ENCODE assay signal across 26 mouse cellular contexts in the genomic region with DNA sequence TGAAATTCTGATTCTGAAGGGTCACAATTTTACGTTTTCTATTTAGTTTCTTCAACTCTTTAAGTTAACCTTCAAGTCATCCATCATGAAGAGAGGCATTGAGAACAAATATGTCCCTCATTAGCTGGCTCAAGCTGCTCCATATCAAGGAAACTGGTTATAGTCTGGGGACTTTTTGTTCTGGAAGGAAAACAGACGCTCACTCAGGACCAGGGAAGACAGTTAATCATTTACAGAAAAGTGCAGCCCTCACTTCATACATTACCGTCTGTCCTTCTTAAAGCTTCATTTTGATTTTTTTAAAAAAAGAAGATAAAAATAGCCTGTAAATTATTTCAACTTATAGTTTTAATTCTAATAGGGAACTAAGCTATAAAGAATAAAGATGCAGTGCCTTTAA. TPM values are rescaled to one million over a fixed set of nuclear protein-coding genes. Genes with fewer than 3 reads are reported as not detected.
DNase-seq lines count a peak whose midpoint lies in the region; ATAC-seq and TF ChIP-seq lines count a peak whose summit lies in the region.
"Had no signal": no experiment of that assay in that cellular context is flagged by ENCODE, and none has a peak within 500 bp of the region (broad histone marks: within the 10 kb centered on the region; RNA-seq: fewer than 3 reads in every experiment).

No protein-coding gene starts in this region.

- H3K9me3 ChIP-seq in kidney, embryonic 16.5 days (ENCODE audit: low read length), result no peaks in the 10 kb centered on the region
- no peaks in the 10 kb centered on the region for H3K9me3 ChIP-seq in stomach, embryonic 14.5 days (ENCODE audit: control insufficient read depth, low read depth, low read length)
- no peaks in the 10 kb centered on the region for H3K9me3 ChIP-seq in stomach, postnatal 0 days (ENCODE audit: control insufficient read depth, low read length)
- no peaks in the 10 kb centered on the region for H3K9me3 ChIP-seq in stomach, embryonic 16.5 days (replicated peaks; ENCODE audit: control insufficient read depth, low read length)
- H3K9me3 ChIP-seq: embryonic facial prominence, embryonic 15.5 days; forebrain, embryonic 10.5 days; heart, embryonic 10.5 days; hindbrain, embryonic 12.5 days had no signal

- no peak for TF ChIP-seq CTCF in stomach, postnatal 0 days (IDR thresholded peaks at IDR 0.05; ENCODE audit: low read depth)
- TF ChIP-seq CTCF in thymus, adult 2 months (IDR thresholded peaks at IDR 0.05; ENCODE audit: borderline replicate concordance, control insufficient read depth, extremely low read depth, insufficient read depth, low read length, poor library complexity), result no peak

- ATAC-seq in kidney, embryonic 16.5 days (ENCODE audit: low FRiP score, low TSS enrichment), result peak; percentile 77; the same call in 1 of the 2 replicates
- ATAC-seq in stomach, embryonic 14.5 days (ENCODE audit: insufficient number of reproducible peaks, insufficient read depth, low FRiP score, low read depth), result peak; percentile 65; the same call in 1 of the 2 replicates
- no peak for ATAC-seq in stomach, postnatal 0 days (ENCODE audit: low FRiP score, low TSS enrichment)
- peak; percentile 62; the same call in 1 of the 2 replicates for ATAC-seq in stomach, embryonic 16.5 days (ENCODE audit: insufficient read depth, low FRiP score)
- ATAC-seq: forebrain, embryonic 14.5 days had no signal

- 28% methylated on average over 3 of the region's 3 CpGs for WGBS in kidney, embryonic 16.5 days
- 10% methylated on average over 3 of the region's 3 CpGs for WGBS in stomach, embryonic 14.5 days
- WGBS in stomach, postnatal 0 days, result 5% methylated on average over 3 of the region's 3 CpGs
- 12% methylated on average over 3 of the region's 3 CpGs for WGBS in stomach, embryonic 16.5 days
- 80% methylated on average over 3 of the region's 3 CpGs for WGBS in thymus, adult 2 months

- no peak overlapping the region for H3K27ac ChIP-seq in kidney, embryonic 16.5 days (ENCODE audit: low read length)
- no peak overlapping the region for H3K27ac ChIP-seq in stomach, embryonic 14.5 days (ENCODE audit: low read length)
- H3K27ac ChIP-seq in stomach, postnatal 0 days (replicated peaks), result no peak overlapping the region
- H3K27ac ChIP-seq in stomach, embryonic 16.5 days (ENCODE audit: low read length), result no peak overlapping the region
- no peak overlapping the region for H3K27ac ChIP-seq in thymus, adult 2 months (ENCODE audit: control insufficient read depth, insufficient read depth, low read length)
- H3K27ac ChIP-seq: embryonic facial prominence, embryonic 15.5 days; forebrain, embryonic 10.5 days; heart, embryonic 10.5 days; hindbrain, embryonic 12.5 days had no signal

- no peak overlapping the region for H3K9ac ChIP-seq in kidney, embryonic 16.5 days (replicated peaks; ENCODE audit: low read length)
- H3K9ac ChIP-seq in stomach, embryonic 14.5 days (replicated peaks; ENCODE audit: low read depth, low read length), result no peak overlapping the region
- no peak overlapping the region for H3K9ac ChIP-seq in stomach, postnatal 0 days (ENCODE audit: low read length)
- no peak overlapping the region for H3K9ac ChIP-seq in stomach, embryonic 16.5 days (ENCODE audit: low read length)
- H3K9ac ChIP-seq: embryonic facial prominence, embryonic 15.5 days; hindbrain, embryonic 12.5 days had no signal

- H3K4me2 ChIP-seq in kidney, embryonic 16.5 days (replicated peaks; ENCODE audit: low read depth, low read length), result no peak overlapping the region
- no peak overlapping the region for H3K4me2 ChIP-seq in stomach, embryonic 14.5 days (replicated peaks; ENCODE audit: low read depth, low read length)
- no peak overlapping the region for H3K4me2 ChIP-seq in stomach, postnatal 0 days (replicated peaks; ENCODE audit: low read depth)
- H3K4me2 ChIP-seq in stomach, embryonic 16.5 days (ENCODE audit: low read depth, low read length), result no peak overlapping the region
- H3K4me2 ChIP-seq: embryonic facial prominence, embryonic 15.5 days; hindbrain, embryonic 12.5 days had no signal

- H3K36me3 ChIP-seq in kidney, embryonic 16.5 days (ENCODE audit: insufficient read depth, low read length), result no peaks in the 10 kb centered on the region
- no peaks in the 10 kb centered on the region for H3K36me3 ChIP-seq in stomach, embryonic 14.5 days (ENCODE audit: control insufficient read depth, insufficient read depth, low read length)
- no peaks in the 10 kb centered on the region for H3K36me3 ChIP-seq in stomach, postnatal 0 days (ENCODE audit: control insufficient read depth, insufficient read depth, low read length)
- no peaks in the 10 kb centered on the region for H3K36me3 ChIP-seq in stomach, embryonic 16.5 days (ENCODE audit: control insufficient read depth, insufficient read depth, low read length)
- no peaks in the 10 kb centered on the region for H3K36me3 ChIP-seq in thymus, adult 2 months (ENCODE audit: control insufficient read depth, insufficient read depth, low read length)
- H3K36me3 ChIP-seq: embryonic facial prominence, embryonic 15.5 days; forebrain, embryonic 10.5 days; heart, embryonic 10.5 days; hindbrain, embryonic 12.5 days had no signal

- no peaks in the 10 kb centered on the region for H3K27me3 ChIP-seq in kidney, embryonic 16.5 days (ENCODE audit: insufficient read depth, low read length)
- H3K27me3 ChIP-seq in stomach, embryonic 14.5 days (ENCODE audit: control insufficient read depth, insufficient read depth, low read length), result no peaks in the 10 kb centered on the region
- no peaks in the 10 kb centered on the region for H3K27me3 ChIP-seq in stomach, postnatal 0 days (ENCODE audit: control insufficient read depth, insufficient read depth, low read length)
- no peaks in the 10 kb centered on the region for H3K27me3 ChIP-seq in stomach, embryonic 16.5 days (ENCODE audit: control insufficient read depth, insufficient read depth, low read length)
- no peaks in the 10 kb centered on the region for H3K27me3 ChIP-seq in thymus, adult 2 months (ENCODE audit: control insufficient read depth, insufficient read depth, low read length)
- H3K27me3 ChIP-seq: embryonic facial prominence, embryonic 15.5 days; hindbrain, embryonic 12.5 days had no signal

- TF ChIP-seq POLR2A in thymus, adult 2 months (IDR thresholded peaks at IDR 0.05; ENCODE audit: control insufficient read depth, extremely low read depth, insufficient read depth, low read length, poor library complexity), result no peak

- no peak overlapping the region for H3K4me3 ChIP-seq in kidney, embryonic 16.5 days (ENCODE audit: low read length)
- H3K4me3 ChIP-seq in stomach, embryonic 14.5 days (ENCODE audit: low read depth, low read length), result no peak overlapping the region
- H3K4me3 ChIP-seq in stomach, postnatal 0 days (ENCODE audit: low read depth, low read length), result no peak overlapping the region
- no peak overlapping the region for H3K4me3 ChIP-seq in stomach, embryonic 16.5 days (replicated peaks; ENCODE audit: low read length)
- H3K4me3 ChIP-seq in thymus, adult 2 months (ENCODE audit: control insufficient read depth, insufficient read depth, low read length), result no peak overlapping the region
- H3K4me3 ChIP-seq: embryonic facial prominence, embryonic 15.5 days; erythroblast, embryonic 14.5 days; forebrain, embryonic 10.5 days; heart, embryonic 10.5 days; hindbrain, embryonic 12.5 days had no signal

- DNase-seq in embryo, embryonic 10.5 days (ENCODE audit: low spot score), result peak; percentile 9
- no peak for DNase-seq in embryo, embryonic 10 days (ENCODE audit: low spot score)
- no peak for DNase-seq in kidney, postnatal 4 days
- DNase-seq in stomach, postnatal 0 days (ENCODE audit: low spot score), result no peak
- DNase-seq in thymus, adult 2 months, result no peak
- DNase-seq: adrenal gland, postnatal 10 days; B cell, adult 2 months; cerebellum, adult 11 months; cerebellum, adult 8-10 months; cerebellum, postnatal 14 days; gastrocnemius, postnatal 36 days; heart, adult 18-20 months; heart, postnatal 10 days; heart, postnatal 4 days had no signal

- no peak for TF ChIP-seq EP300 in stomach, postnatal 0 days (optimal IDR thresholded peaks at IDR 0.05)

- H3K4me1 ChIP-seq in kidney, embryonic 16.5 days (ENCODE audit: insufficient read depth, low read length), result no peaks in the 10 kb centered on the region
- H3K4me1 ChIP-seq in stomach, embryonic 14.5 days (ENCODE audit: control insufficient read depth, insufficient read depth, low read length), result no peaks in the 10 kb centered on the region
- no peaks in the 10 kb centered on the region for H3K4me1 ChIP-seq in stomach, postnatal 0 days (replicated peaks; ENCODE audit: control insufficient read depth, insufficient read depth)
- 0 out of 2 replicates have a peak, but pooled peaks cover 3% of the 10 kb centered on the region for H3K4me1 ChIP-seq in stomach, embryonic 16.5 days (ENCODE audit: control insufficient read depth, insufficient read depth, low read length)
- no peaks in the 10 kb centered on the region for H3K4me1 ChIP-seq in thymus, adult 2 months (replicated peaks; ENCODE audit: control insufficient read depth, insufficient read depth, low read length)
- H3K4me1 ChIP-seq: embryonic facial prominence, embryonic 15.5 days; forebrain, embryonic 10.5 days; heart, embryonic 10.5 days; hindbrain, embryonic 12.5 days had no signal

RNA-seq across cellular contexts. Expression of gene Rfx6, which starts 43.3 kb away (rescaled TPM):
- polyA plus RNA-seq in kidney, embryonic 16.5 days (2015; fragmentation: Nextera tagmentation; extraction: Ambion mirVana), result not detected in 2 replicates
- polyA plus RNA-seq in stomach, embryonic 14.5 days (2014; fragmentation: Nextera tagmentation; extraction: Ambion mirVana), result 1.2 and 2.3 TPM in 2 replicates
- 0.29 and 0.53 TPM in 2 replicates for polyA plus RNA-seq in stomach, postnatal 0 days (2015; fragmentation: Nextera tagmentation; extraction: Ambion mirVana)
- 1.0 and 1.3 TPM in 2 replicates for polyA plus RNA-seq in stomach, embryonic 16.5 days (2015; fragmentation: Nextera tagmentation; extraction: Ambion mirVana)
- polyA plus RNA-seq in thymus, adult 2 months (2012; rRNA removed), result 0.09 TPM in 1 of 2 replicates, not detected in the other
- polyA plus RNA-seq: brain, embryonic 14.5 days; embryonic facial prominence, embryonic 11.5 days; embryonic facial prominence, embryonic 15.5 days; erythroblast, embryonic 14.5 days; forebrain, embryonic 10.5 days; forebrain, embryonic 14.5 days; heart, embryonic 14.5 days; hindbrain, embryonic 12.5 days had no signal
